In the genomic region with DNA sequence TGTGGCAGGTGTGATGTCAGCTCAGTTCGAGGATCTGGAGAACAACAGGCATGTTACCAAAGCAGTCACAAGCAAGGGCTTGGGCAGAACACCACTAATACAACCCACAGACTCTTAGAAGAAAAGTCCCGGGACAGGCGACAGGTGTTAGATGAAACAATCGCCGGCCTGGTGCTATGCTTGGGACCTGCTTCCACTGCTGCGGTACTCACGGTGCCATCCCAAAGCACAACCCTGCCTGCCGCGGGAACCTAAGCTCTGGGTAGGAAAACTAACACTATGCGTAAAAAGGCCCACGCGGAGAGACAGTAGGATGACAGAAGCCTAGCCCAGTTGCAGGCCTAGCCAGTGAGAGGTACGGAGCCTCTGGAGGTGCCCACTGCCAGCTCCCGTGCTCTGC, we compare ENCODE assay signal across 13 mouse cellular contexts. TPM values are rescaled to one million over a fixed set of nuclear protein-coding genes. Genes with fewer than 3 reads are reported as not detected.
DNase-seq lines count a peak whose midpoint lies in the region; ATAC-seq and TF ChIP-seq lines count a peak whose summit lies in the region.
"Had no signal": no experiment of that assay in that cellular context is flagged by ENCODE, and none has a peak within 500 bp of the region (broad histone marks: within the 10 kb centered on the region; RNA-seq: fewer than 3 reads in every experiment).

No protein-coding gene starts in this region.

- peaks cover 21% of the 10 kb centered on the region for H3K4me1 ChIP-seq in heart, postnatal 0 days (ENCODE audit: control insufficient read depth, insufficient read depth)
- no peaks in the 10 kb centered on the region for H3K4me1 ChIP-seq in midbrain, embryonic 16.5 days (ENCODE audit: control insufficient read depth, insufficient read depth, low read length)
- no peaks in the 10 kb centered on the region for H3K4me1 ChIP-seq in midbrain, embryonic 14.5 days (ENCODE audit: control insufficient read depth, insufficient read depth, low read length)
- H3K4me1 ChIP-seq: embryonic facial prominence, embryonic 10.5 days; embryonic facial prominence, embryonic 12.5 days; forebrain, embryonic 13.5 days; forebrain, embryonic 15.5 days had no signal

- DNase-seq in heart, postnatal 0 days (ENCODE audit: low spot score) = no peak
- DNase-seq in heart, postnatal 4 days = no peak
- DNase-seq in midbrain, embryonic 14.5 days = no peak
- DNase-seq: adrenal gland, adult 8-10 months; forebrain, postnatal 0 days had no signal

- no peak for ATAC-seq in heart, postnatal 0 days (ENCODE audit: insufficient read depth, low read depth)
- ATAC-seq in midbrain, embryonic 16.5 days = peak; percentile 52; the same call in 1 of the 2 replicates
- ATAC-seq in midbrain, embryonic 14.5 days (ENCODE audit: low FRiP score, low TSS enrichment) = no peak
- ATAC-seq in frontal cortex, adult (ENCODE audit: low TSS enrichment) = no peak
- ATAC-seq: activated CD4-positive, CD25-positive, alpha-beta regulatory T cell, adult 4 months; forebrain, embryonic 13.5 days; forebrain, embryonic 15.5 days; forebrain, postnatal 0 days; Patski had no signal

- WGBS in heart, postnatal 0 days = 77% methylated on average over 14 of the region's 14 CpGs
- WGBS in midbrain, embryonic 16.5 days = 96% methylated on average over 14 of the region's 14 CpGs
- 92% methylated on average over 14 of the region's 14 CpGs for WGBS in midbrain, embryonic 14.5 days

- no peaks in the 10 kb centered on the region for H3K27me3 ChIP-seq in heart, postnatal 0 days (ENCODE audit: control insufficient read depth, insufficient read depth, low read length)
- H3K27me3 ChIP-seq in midbrain, embryonic 16.5 days (ENCODE audit: control insufficient read depth, insufficient read depth, low read depth, low read length) = no peaks in the 10 kb centered on the region
- no peaks in the 10 kb centered on the region for H3K27me3 ChIP-seq in midbrain, embryonic 14.5 days (ENCODE audit: control insufficient read depth, insufficient read depth, low read length)
- H3K27me3 ChIP-seq: embryonic facial prominence, embryonic 12.5 days; forebrain, embryonic 13.5 days; forebrain, embryonic 15.5 days; Patski had no signal

- no peak for TF ChIP-seq EP300 in heart, postnatal 0 days (IDR thresholded peaks at IDR 0.05; ENCODE audit: low read depth)

- no peak overlapping the region for H3K4me3 ChIP-seq in heart, postnatal 0 days (ENCODE audit: low read depth, low read length)
- H3K4me3 ChIP-seq in midbrain, embryonic 16.5 days (ENCODE audit: low read depth, low read length) = no peak overlapping the region
- H3K4me3 ChIP-seq in midbrain, embryonic 14.5 days (replicated peaks; ENCODE audit: low read depth, low read length) = no peak overlapping the region
- H3K4me3 ChIP-seq: embryonic facial prominence, embryonic 10.5 days; embryonic facial prominence, embryonic 12.5 days; forebrain, embryonic 13.5 days; forebrain, embryonic 15.5 days had no signal

- H3K36me3 ChIP-seq in heart, postnatal 0 days (replicated peaks; ENCODE audit: control insufficient read depth, insufficient read depth, low read length) = peaks cover 3% of the 10 kb centered on the region; the same call in 1 of the 2 replicates
- H3K36me3 ChIP-seq in midbrain, embryonic 16.5 days (ENCODE audit: control insufficient read depth, insufficient read depth, low read length) = no peaks in the 10 kb centered on the region
- H3K36me3 ChIP-seq in midbrain, embryonic 14.5 days (ENCODE audit: control insufficient read depth, insufficient read depth, low read length) = peaks cover under 1% of the 10 kb centered on the region; the same call in 1 of the 2 replicates

- H3K9ac ChIP-seq in heart, postnatal 0 days (replicated peaks; ENCODE audit: low read depth, low read length) = 0 out of 2 replicates have a peak overlapping the region, but pooled peaks have one; percentile 15
- H3K9ac ChIP-seq in midbrain, embryonic 16.5 days (ENCODE audit: low read depth, low read length) = no peak overlapping the region
- no peak overlapping the region for H3K9ac ChIP-seq in midbrain, embryonic 14.5 days (replicated peaks; ENCODE audit: low read length)
- H3K9ac ChIP-seq: embryonic facial prominence, embryonic 12.5 days; forebrain, embryonic 13.5 days; forebrain, embryonic 15.5 days; forebrain, postnatal 0 days had no signal

- no peak for TF ChIP-seq CTCF in heart, postnatal 0 days (IDR thresholded peaks at IDR 0.05; ENCODE audit: low read depth)

- no peaks in the 10 kb centered on the region for H3K9me3 ChIP-seq in heart, postnatal 0 days (replicated peaks; ENCODE audit: control insufficient read depth, low read length)
- no peaks in the 10 kb centered on the region for H3K9me3 ChIP-seq in midbrain, embryonic 16.5 days (replicated peaks; ENCODE audit: control insufficient read depth, low read length, poor library complexity, severe bottlenecking)
- no peaks in the 10 kb centered on the region for H3K9me3 ChIP-seq in midbrain, embryonic 14.5 days (ENCODE audit: control insufficient read depth, low read length)
- H3K9me3 ChIP-seq: embryonic facial prominence, embryonic 10.5 days; embryonic facial prominence, embryonic 12.5 days; forebrain, embryonic 13.5 days; forebrain, embryonic 15.5 days had no signal

- no peak overlapping the region for H3K27ac ChIP-seq in heart, postnatal 0 days (ENCODE audit: low read depth)
- no peak overlapping the region for H3K27ac ChIP-seq in midbrain, embryonic 16.5 days (ENCODE audit: low read length)
- no peak overlapping the region for H3K27ac ChIP-seq in midbrain, embryonic 14.5 days (replicated peaks; ENCODE audit: low read depth, low read length)
- H3K27ac ChIP-seq: embryonic facial prominence, embryonic 10.5 days; embryonic facial prominence, embryonic 12.5 days; forebrain, embryonic 13.5 days; forebrain, embryonic 15.5 days had no signal

- H3K4me2 ChIP-seq in heart, postnatal 0 days (ENCODE audit: low read depth, low read length) = no peak overlapping the region
- no peak overlapping the region for H3K4me2 ChIP-seq in midbrain, embryonic 16.5 days (ENCODE audit: low read length)
- H3K4me2 ChIP-seq in midbrain, embryonic 14.5 days (ENCODE audit: low read length) = no peak overlapping the region
- H3K4me2 ChIP-seq: embryonic facial prominence, embryonic 12.5 days; forebrain, embryonic 13.5 days; forebrain, embryonic 15.5 days had no signal

RNA-seq across cellular contexts. Expression of a gene that starts 8.5 kb away (rescaled TPM):
- total RNA-seq in heart, postnatal 0 days (2014; rRNA removed; ENCODE audit: low replicate concordance) = 18.0 and 24.2 TPM in 2 replicates
- polyA plus RNA-seq in heart, postnatal 0 days (2015; fragmentation: Nextera tagmentation; extraction: Ambion mirVana) = 22.7 and 24.1 TPM in 2 replicates
- 10 to 100 TPM; 25.7 to 25.8 TPM for total RNA-seq in heart, postnatal 4 days (2021)
- 24.5 and 27.6 TPM in 2 replicates for polyA plus RNA-seq in midbrain, embryonic 16.5 days (2015; fragmentation: Nextera tagmentation; extraction: Ambion mirVana)
- polyA plus RNA-seq in midbrain, embryonic 14.5 days (2014; fragmentation: Nextera tagmentation; extraction: Ambion mirVana) = 29.9 and 30.0 TPM in 2 replicates

RNA-seq across cellular contexts. Expression of a gene that starts 19.5 kb away (rescaled TPM):
- 61.5 and 163 TPM in 2 replicates for total RNA-seq in heart, postnatal 0 days (2014; rRNA removed; ENCODE audit: low replicate concordance)
- polyA plus RNA-seq in heart, postnatal 0 days (2015; fragmentation: Nextera tagmentation; extraction: Ambion mirVana) = 120 and 125 TPM in 2 replicates
- total RNA-seq in heart, postnatal 4 days (2021) = 100 to 1,000 TPM; 117 to 118 TPM
- polyA plus RNA-seq in midbrain, embryonic 16.5 days (2015; fragmentation: Nextera tagmentation; extraction: Ambion mirVana) = 153 and 161 TPM in 2 replicates
- 184 and 203 TPM in 2 replicates for polyA plus RNA-seq in midbrain, embryonic 14.5 days (2014; fragmentation: Nextera tagmentation; extraction: Ambion mirVana)

RNA-seq across cellular contexts. Expression of a gene that starts 40.8 kb away (rescaled TPM):
- 11.9 and 22.2 TPM in 2 replicates for total RNA-seq in heart, postnatal 0 days (2014; rRNA removed; ENCODE audit: low replicate concordance)
- polyA plus RNA-seq in heart, postnatal 0 days (2015; fragmentation: Nextera tagmentation; extraction: Ambion mirVana) = 69.0 and 69.9 TPM in 2 replicates
- 10 to 100 TPM; 45.4 to 57.1 TPM for total RNA-seq in heart, postnatal 4 days (2021)
- polyA plus RNA-seq in midbrain, embryonic 16.5 days (2015; fragmentation: Nextera tagmentation; extraction: Ambion mirVana) = 62.9 and 64.0 TPM in 2 replicates
- 61.4 and 66.5 TPM in 2 replicates for polyA plus RNA-seq in midbrain, embryonic 14.5 days (2014; fragmentation: Nextera tagmentation; extraction: Ambion mirVana)
